ENCODE assay signal across 19 mouse cellular contexts in genomic region chr15:95390347-95390746, GRCm38 (mm10).
DNase-seq lines count a peak whose midpoint lies in the region; ATAC-seq and TF ChIP-seq lines count a peak whose summit lies in the region.
"Had no signal": no experiment of that assay in that cellular context is flagged by ENCODE, and none has a peak within 500 bp of the region (broad histone marks: within the 10 kb centered on the region; RNA-seq: fewer than 3 reads in every experiment).

No protein-coding gene starts in this region.

- H3K4me2 ChIP-seq in forebrain, embryonic 15.5 days (replicated peaks) = no peak overlapping the region
- H3K4me2 ChIP-seq in forebrain, embryonic 13.5 days = no peak overlapping the region
- no peak overlapping the region for H3K4me2 ChIP-seq in forebrain, postnatal 0 days (ENCODE audit: low read depth)
- H3K4me2 ChIP-seq: embryonic facial prominence, embryonic 12.5 days had no signal

- intact Hi-C loops in left cerebral cortex, adult 2 months (cut with DNase I) = no loop called here

- H3K4me1 ChIP-seq in forebrain, embryonic 15.5 days = peaks cover 14% of the 10 kb centered on the region
- H3K4me1 ChIP-seq in forebrain, embryonic 13.5 days = peaks cover 4% of the 10 kb centered on the region; the same call in 1 of the 2 replicates
- H3K4me1 ChIP-seq in forebrain, postnatal 0 days (ENCODE audit: insufficient read depth) = 0 out of 2 replicates have a peak, but pooled peaks cover 11% of the 10 kb centered on the region
- H3K4me1 ChIP-seq in forebrain, embryonic 10.5 days = 0 out of 2 replicates have a peak, but pooled peaks cover 5% of the 10 kb centered on the region
- H3K4me1 ChIP-seq: embryonic facial prominence, embryonic 10.5 days; embryonic facial prominence, embryonic 12.5 days had no signal

- no peak overlapping the region for H3K9ac ChIP-seq in forebrain, embryonic 15.5 days (replicated peaks)
- no peak overlapping the region for H3K9ac ChIP-seq in forebrain, embryonic 13.5 days
- H3K9ac ChIP-seq in forebrain, postnatal 0 days = no peak overlapping the region
- H3K9ac ChIP-seq: embryonic facial prominence, embryonic 12.5 days had no signal

- peak overlapping the region; percentile 75 for H3K27ac ChIP-seq in forebrain, embryonic 15.5 days (replicated peaks)
- H3K27ac ChIP-seq in forebrain, embryonic 13.5 days = no peak overlapping the region
- H3K27ac ChIP-seq in forebrain, postnatal 0 days (ENCODE audit: low read depth, low read length) = peak overlapping the region; percentile 60
- no peak overlapping the region for H3K27ac ChIP-seq in forebrain, embryonic 10.5 days
- 0 out of 2 replicates have a peak overlapping the region, but pooled peaks have one; percentile 3 for H3K27ac ChIP-seq in left cerebral cortex, adult 2 months
- H3K27ac ChIP-seq: embryonic facial prominence, embryonic 10.5 days; embryonic facial prominence, embryonic 12.5 days had no signal

- no peaks in the 10 kb centered on the region for H3K9me3 ChIP-seq in forebrain, embryonic 15.5 days
- H3K9me3 ChIP-seq in forebrain, embryonic 13.5 days (replicated peaks) = no peaks in the 10 kb centered on the region
- H3K9me3 ChIP-seq in forebrain, postnatal 0 days (ENCODE audit: low read length) = no peaks in the 10 kb centered on the region
- H3K9me3 ChIP-seq in forebrain, embryonic 10.5 days = no peaks in the 10 kb centered on the region
- H3K9me3 ChIP-seq: embryonic facial prominence, embryonic 10.5 days; embryonic facial prominence, embryonic 12.5 days had no signal

- WGBS in forebrain, embryonic 15.5 days = 62% methylated on average over 5 of the region's 5 CpGs
- 85% methylated on average over 5 of the region's 5 CpGs for WGBS in forebrain, embryonic 13.5 days
- WGBS in forebrain, postnatal 0 days = 47% methylated on average over 5 of the region's 5 CpGs
- WGBS in forebrain, embryonic 10.5 days = 94% methylated on average over 5 of the region's 5 CpGs

- peak; percentile 46 for ATAC-seq in forebrain, embryonic 15.5 days (replicated peaks)
- ATAC-seq in forebrain, embryonic 13.5 days = no peak; the same call in 1 of the 2 replicates
- ATAC-seq in forebrain, postnatal 0 days = peak; percentile 62

- no peaks in the 10 kb centered on the region for H3K36me3 ChIP-seq in forebrain, embryonic 15.5 days
- H3K36me3 ChIP-seq in forebrain, embryonic 13.5 days (ENCODE audit: poor library complexity, severe bottlenecking) = no peaks in the 10 kb centered on the region
- H3K36me3 ChIP-seq in forebrain, postnatal 0 days (ENCODE audit: insufficient read depth) = no peaks in the 10 kb centered on the region; the same call in 1 of the 2 replicates
- H3K36me3 ChIP-seq in forebrain, embryonic 10.5 days (replicated peaks) = no peaks in the 10 kb centered on the region
- H3K36me3 ChIP-seq: embryonic facial prominence, embryonic 10.5 days; embryonic facial prominence, embryonic 12.5 days had no signal

- H3K27me3 ChIP-seq in forebrain, embryonic 15.5 days = no peaks in the 10 kb centered on the region
- H3K27me3 ChIP-seq in forebrain, embryonic 13.5 days = no peaks in the 10 kb centered on the region
- H3K27me3 ChIP-seq in forebrain, postnatal 0 days (ENCODE audit: insufficient read depth, low read length) = no peaks in the 10 kb centered on the region
- no peaks in the 10 kb centered on the region for H3K27me3 ChIP-seq in forebrain, embryonic 10.5 days (ENCODE audit: poor library complexity, severe bottlenecking)
- H3K27me3 ChIP-seq: embryonic facial prominence, embryonic 12.5 days had no signal

- no peak overlapping the region for H3K4me3 ChIP-seq in forebrain, embryonic 15.5 days
- no peak overlapping the region for H3K4me3 ChIP-seq in forebrain, embryonic 13.5 days
- no peak overlapping the region for H3K4me3 ChIP-seq in forebrain, postnatal 0 days (ENCODE audit: low read depth, low read length)
- no peak overlapping the region for H3K4me3 ChIP-seq in forebrain, embryonic 10.5 days
- no peak overlapping the region for H3K4me3 ChIP-seq in left cerebral cortex, adult 2 months
- H3K4me3 ChIP-seq: embryonic facial prominence, embryonic 10.5 days; embryonic facial prominence, embryonic 12.5 days had no signal

- no peak for TF ChIP-seq CTCF in forebrain, postnatal 0 days (IDR thresholded peaks at IDR 0.05; ENCODE audit: low read depth)
- TF ChIP-seq CTCF in left cerebral cortex, adult 2 months (IDR thresholded peaks at IDR 0.05) = no peak

- peak; percentile 46 for DNase-seq in forebrain, postnatal 0 days
- no peak for DNase-seq in forebrain, embryonic 10.5 days (ENCODE audit: extremely low spot score, low spot score)
- DNase-seq in left cerebral cortex, adult 2 months (ENCODE audit: extremely low spot score in 1 of 2, low spot score in 2 of 2) = no peak
- DNase-seq in left cerebral cortex, adult 18-20 months (ENCODE audit: low spot score in 2 of 2) = no peak
- peak; percentile 62 for DNase-seq in brain, embryonic 18.5 days (ENCODE audit: low read depth, low spot score)
- DNase-seq in embryo, embryonic 11 days = no peak
- DNase-seq: adrenal gland, adult 2 months; adrenal gland, postnatal 10 days; adrenal gland, postnatal 25 days; cerebellum, adult 11 months; cerebellum, adult 18-20 months; cerebellum, adult 8-10 months; cerebellum, adult 9-11 months; cerebellum, postnatal 14 days; cerebellum, postnatal 36 days had no signal

Comparison
In these comparisons a context has a peak if more than half of its experiments do, and no peak if none do; other contexts are left out.
1. H3K27ac ChIP-seq: peak in forebrain, embryonic 15.5 days (single experiment), forebrain, postnatal 0 days (single experiment) and left cerebral cortex, adult 2 months (single experiment); none in forebrain, embryonic 13.5 days (single experiment) and forebrain, embryonic 10.5 days (single experiment).
2. DNase-seq: peak in forebrain, postnatal 0 days (single experiment) and brain, embryonic 18.5 days (single experiment); none in forebrain, embryonic 10.5 days (single experiment), left cerebral cortex, adult 2 months (0 of 2), left cerebral cortex, adult 18-20 months (0 of 2) and embryo, embryonic 11 days (single experiment).